Mouse (Mus musculus): ENCODE data around the gene Zfy2.

Zfy2 gene

GRCm38 (mm10) chrY:2170309-2170708 lies at the start of gene Zfy2:
Gene Zfy2 (minus strand): TSS chrY:2170409.
- no peak for DNase-seq (ENCODE audit: low spot score)

Measured in T-cell, adult 2 months (primary cell).